Mouse (Mus musculus) midbrain, embryonic 16.5 days (tissue): ENCODE results near the gene Rps26. TPM values are rescaled to one million over a fixed set of nuclear protein-coding genes. Genes with fewer than 3 reads are reported as not detected.
A peak's percentile ranks its signal among the peaks of the same experiment; 100 is the strongest.

Source experiments
- ATAC-seq: fragments of 200-750 bp; cut with Nextera tagmentation; 2 replicates; pipeline ENCODE4 v1.8.0; 2017; ENCODE audit warnings: moderate TSS enrichment
- H3K27ac ChIP-seq: fragments of 300-500 bp; sonication (generic); 2 replicates; pipeline ENCODE4 v1.5.1; 2014; ENCODE audit warnings: mild to moderate bottlenecking, low read length, mixed read lengths
- H3K27me3 ChIP-seq: fragments of 300-500 bp; sonication (generic); 2 replicates; pipeline ENCODE4 v1.6.1; 2014; ENCODE audit warnings: low read depth, low read length, mixed read lengths; ENCODE audit not compliant: control insufficient read depth, insufficient read depth
- H3K36me3 ChIP-seq: fragments of 300-500 bp; sonication (generic); 2 replicates; pipeline ENCODE4 v1.6.1; 2014; ENCODE audit warnings: mild to moderate bottlenecking, low read length, moderate library complexity, mixed read lengths; ENCODE audit not compliant: control insufficient read depth, insufficient read depth
- H3K4me1 ChIP-seq: fragments of 300-500 bp; sonication (generic); 2 replicates; pipeline ENCODE4 v1.6.1; 2014; ENCODE audit warnings: mild to moderate bottlenecking, low read length, mixed read lengths; ENCODE audit not compliant: control insufficient read depth, insufficient read depth
- H3K4me2 ChIP-seq: fragments of 300-500 bp; sonication (generic); 2 replicates; pipeline ENCODE4 v1.6.1; 2014; ENCODE audit warnings: mild to moderate bottlenecking, low read length, mixed read lengths
- H3K4me3 ChIP-seq: fragments of 300-500 bp; sonication (generic); 2 replicates; pipeline ENCODE4 v1.5.1; 2014; ENCODE audit warnings: low read depth, mild to moderate bottlenecking, low read length, moderate library complexity, mixed read lengths
- H3K9ac ChIP-seq: fragments of 300-500 bp; sonication (generic); 2 replicates; pipeline ENCODE4 v1.6.1; 2014; ENCODE audit warnings: low read depth, low read length, mixed read lengths
- H3K9me3 ChIP-seq: fragments of 300-500 bp; sonication (generic); replicated peaks from 2 replicates; pipeline ENCODE4 v1.6.1; 2014; ENCODE audit warnings: mild to moderate bottlenecking, low read length, mixed read lengths; ENCODE audit not compliant: control insufficient read depth, poor library complexity, severe bottlenecking
- WGBS: fragments of 180-500 bp; shearing (Covaris S2); extraction: QIAGEN DNeasy Blood & Tissue Kit; methylation state at CpG from one replicate; pipeline ENCODE4 v1.1.7; 2014; 5-methylcytosine and 5-hydroxymethylcytosine counted together
- polyA plus RNA-seq: library from polyadenylated mRNA; unstranded; fragments of >200 nt; fragmentation: Nextera tagmentation; extraction: Ambion mirVana; gene quantifications from 2 replicates; pipeline ENCODE4 v1.2.1, GENCODE M21; 2015

Gene Rps26
- polyA plus RNA-seq, result 295 and 315 TPM in 2 replicates

DNA sequence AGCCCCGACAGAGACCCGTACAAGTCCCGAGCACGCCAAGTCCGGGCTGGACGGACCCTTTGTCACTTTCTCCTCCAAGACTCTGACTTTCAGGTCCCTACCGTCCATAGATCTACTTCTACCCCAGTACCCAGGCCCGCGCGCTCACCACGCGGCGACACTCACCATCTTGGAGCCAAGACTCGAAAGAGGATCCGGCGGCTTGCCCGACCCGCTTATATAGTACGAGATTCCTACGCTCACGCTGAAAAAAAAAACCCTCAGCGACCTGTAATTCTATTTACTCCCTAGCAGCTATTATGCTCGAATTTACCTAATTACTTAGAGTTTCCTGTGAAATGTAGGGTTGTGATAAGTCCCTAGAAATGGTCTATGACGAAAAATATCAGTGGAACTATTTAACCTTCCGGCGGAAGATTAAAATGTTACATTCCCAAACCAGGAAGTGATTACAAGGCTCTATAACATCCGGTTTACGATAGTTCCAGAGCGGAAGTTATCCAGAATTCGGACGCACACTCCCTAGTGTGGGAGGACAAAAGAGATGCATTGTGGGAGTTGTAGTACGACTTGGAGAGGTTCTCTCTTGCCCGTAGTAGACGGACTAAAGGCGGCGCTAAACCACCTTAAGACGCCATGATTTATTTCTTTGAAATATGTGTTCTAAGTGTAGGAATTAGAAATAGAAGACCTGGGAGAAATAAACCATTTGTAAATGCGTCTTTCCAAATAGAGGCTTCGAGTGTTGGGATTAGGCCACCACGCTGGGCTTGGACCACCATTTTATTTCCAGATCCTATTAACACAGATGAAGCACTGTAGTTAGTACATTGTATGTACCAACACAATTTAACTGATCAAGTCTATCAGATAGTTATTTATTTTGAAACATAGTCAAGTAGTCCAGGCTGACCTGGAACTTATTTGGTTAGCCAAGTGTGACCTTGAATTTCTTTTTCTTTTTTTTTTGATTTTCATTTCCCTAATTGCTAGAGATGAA, at the start of gene Rps26:
TSS of gene Rps26 (minus strand) at position 437 of the 1,000 bp plus-strand sequence.
- H3K4me2 ChIP-seq, result peak within 1 kb of the TSS; percentile 83
- under 1% methylated on average over 40 of the region's 40 CpGs for WGBS

DNA sequence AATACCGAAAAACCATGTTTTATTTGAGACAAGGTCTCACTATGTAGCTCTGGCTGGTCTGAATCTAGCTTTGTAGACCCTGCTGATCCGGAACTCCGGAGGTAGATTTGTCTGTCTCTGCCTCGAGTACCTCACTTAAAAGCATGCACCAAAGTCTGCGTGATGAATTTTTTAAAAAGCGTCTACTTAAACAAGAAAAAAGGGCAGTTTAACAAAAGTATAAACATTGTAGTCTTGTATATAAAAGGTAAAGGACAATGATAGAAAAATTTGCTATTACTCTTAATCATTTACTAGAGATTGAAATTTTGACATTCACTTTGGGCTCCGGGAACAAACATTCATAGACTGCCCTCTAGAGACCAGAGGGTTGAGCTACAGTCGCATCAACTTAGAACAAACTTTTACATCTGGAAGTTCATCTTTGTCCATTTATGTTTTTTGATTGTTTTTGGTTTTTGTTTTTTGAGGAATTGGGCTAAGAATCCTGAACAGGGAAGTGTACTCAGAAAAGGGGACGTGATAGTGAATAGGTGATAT, 48.0 kb upstream of the Rps26 start:
- no peaks in the 10 kb centered on the region for H3K36me3 ChIP-seq
- no peaks in the 10 kb centered on the region for H3K9me3 ChIP-seq
- no peak for ATAC-seq
- peak overlapping the region; percentile 78 for H3K9ac ChIP-seq
- peak overlapping the region; percentile 65 for H3K27ac ChIP-seq
- H3K4me1 ChIP-seq, result peaks cover 7% of the 10 kb centered on the region; the same call in 1 of the 2 replicates
- H3K27me3 ChIP-seq, result no peaks in the 10 kb centered on the region
- H3K4me2 ChIP-seq, result peak overlapping the region; percentile 76
- peak overlapping the region; percentile 63 for H3K4me3 ChIP-seq
- WGBS, result 1% methylated on average over 9 of the region's 9 CpGs

More for the DNA sequence above, at the start of gene Rps26:
- H3K4me1 ChIP-seq, result peaks cover 8% of the 10 kb centered on the region
- H3K9ac ChIP-seq, result peak within 1 kb of the TSS; percentile 85
- H3K27me3 ChIP-seq, result no peaks in the 10 kb centered on the region
- ATAC-seq, result peak; percentile 97
- peak within 1 kb of the TSS; percentile 89 for H3K4me3 ChIP-seq
- H3K36me3 ChIP-seq, result peaks cover 13% of the 10 kb centered on the region
- no peaks in the 10 kb centered on the region for H3K9me3 ChIP-seq
- peak within 1 kb of the TSS; percentile 88 for H3K27ac ChIP-seq

DNA sequence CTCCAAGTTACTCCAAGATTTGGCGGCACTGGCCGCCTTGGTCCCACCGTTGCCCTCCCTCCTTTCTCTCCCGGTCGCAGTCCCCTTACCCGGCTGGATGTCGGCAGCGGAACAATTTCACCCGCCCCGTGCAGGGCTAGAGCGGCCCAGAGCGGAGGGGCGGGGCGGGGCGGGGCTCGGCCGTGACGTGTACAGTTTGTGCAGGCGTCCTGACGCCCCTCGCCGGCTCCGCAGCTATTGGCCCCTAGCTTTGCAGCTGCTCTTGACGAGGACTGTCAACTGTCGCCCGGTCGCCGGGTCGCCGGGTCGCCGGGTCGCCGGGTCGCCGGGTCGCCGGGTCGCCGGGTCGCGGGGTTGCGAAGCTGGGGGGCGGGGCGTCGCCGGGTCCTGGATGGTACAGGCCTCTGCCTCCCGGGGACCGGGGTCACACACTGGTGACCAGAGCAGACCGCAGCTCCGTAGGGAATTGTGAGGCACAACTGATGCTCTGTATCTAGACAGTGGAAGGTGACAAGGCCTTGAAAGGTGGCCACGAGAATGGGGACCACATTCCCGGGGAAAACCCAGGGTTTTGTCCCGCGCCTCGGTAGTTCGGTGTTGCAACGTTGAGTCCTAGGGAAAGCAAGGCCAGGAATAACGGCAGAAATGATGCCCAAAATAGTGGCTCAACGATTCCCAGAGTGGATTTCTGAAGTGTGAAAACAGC, 47.4 kb upstream of the Rps26 start, which contains the start of gene Suox:
TSS of gene Suox (minus strand) at position 311 of the 706 bp plus-strand sequence.
- Histone ChIP-seq H3K9me3 (no peaks in the 10 kb centered on the region), H3K27ac (peak within 1 kb of the TSS; percentile 65), H3K4me1 (peaks cover 7% of the 10 kb centered on the region; the same call in 1 of the 2 replicates), H3K9ac (peak within 1 kb of the TSS; percentile 78), H3K4me3 (peak within 1 kb of the TSS; percentile 63), H3K27me3 (no peaks in the 10 kb centered on the region), H3K4me2 (peak within 1 kb of the TSS; percentile 76), H3K36me3 (no peaks in the 10 kb centered on the region)
- under 1% methylated on average over 59 of the region's 60 CpGs for WGBS
- peak; percentile 91 for ATAC-seq

DNA sequence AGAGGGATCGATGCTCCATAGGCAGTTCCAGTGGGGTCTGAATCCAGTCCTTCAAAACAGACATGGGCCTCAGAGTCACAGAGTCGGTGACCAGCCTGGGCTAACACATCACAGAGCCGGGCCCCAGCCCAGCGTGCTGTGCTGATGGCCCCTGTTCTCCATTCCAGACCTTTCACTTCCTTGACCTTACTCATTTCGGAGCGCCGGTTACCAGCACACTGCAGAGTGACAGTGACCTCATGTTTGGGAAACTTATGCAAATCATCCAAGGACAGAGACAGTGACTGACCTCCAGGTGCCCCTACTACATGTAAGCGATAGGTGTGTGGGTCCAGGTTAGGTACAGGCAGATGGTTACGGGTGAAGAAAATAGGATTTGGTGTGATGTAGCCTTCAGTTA, 44.6 kb upstream of the Rps26 start:
- Histone ChIP-seq H3K4me1 (peaks cover 19% of the 10 kb centered on the region), H3K27ac (no peak overlapping the region), H3K9ac (no peak overlapping the region), H3K4me2 (no peak overlapping the region), H3K36me3 (no peaks in the 10 kb centered on the region), H3K4me3 (no peak overlapping the region), H3K27me3 (no peaks in the 10 kb centered on the region), H3K9me3 (no peaks in the 10 kb centered on the region)
- 93% methylated on average over 9 of the region's 9 CpGs for WGBS
- no peak for ATAC-seq

GRCm38 (mm10) chr10:128668790-128669672, 42.5 kb upstream of the Rps26 start:
- Histone ChIP-seq H3K4me2 (peak overlapping the region; percentile 75), H3K4me3 (peak overlapping the region; percentile 84), H3K27me3 (no peaks in the 10 kb centered on the region), H3K9me3 (no peaks in the 10 kb centered on the region), H3K4me1 (peaks cover 16% of the 10 kb centered on the region), H3K36me3 (no peaks in the 10 kb centered on the region), H3K9ac (peak overlapping the region; percentile 89), H3K27ac (peak overlapping the region; percentile 90)
- under 1% methylated on average over 37 of the region's 42 CpGs for WGBS
- peak; percentile 63 for ATAC-seq

DNA sequence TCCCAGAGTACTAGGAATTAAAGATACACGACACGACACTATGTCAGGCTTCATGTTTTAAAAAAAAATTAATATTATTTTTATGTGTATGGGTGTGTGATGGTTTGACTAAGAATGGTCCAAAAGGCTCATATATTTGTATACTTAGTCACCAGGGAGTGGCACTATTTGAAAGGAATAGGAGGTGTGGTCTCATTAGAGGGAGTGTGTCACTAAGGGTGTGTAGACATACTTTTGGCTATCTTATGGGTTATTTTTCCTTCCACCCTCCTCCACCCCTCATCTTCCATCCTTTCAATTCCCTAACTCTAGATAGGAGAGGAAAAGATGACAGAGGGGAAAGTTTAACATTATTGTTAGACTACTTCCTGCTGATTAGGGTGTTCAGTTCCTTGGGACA, 39.3 kb upstream of the Rps26 start:
- Histone ChIP-seq H3K4me1 (peaks cover 11% of the 10 kb centered on the region), H3K27me3 (no peaks in the 10 kb centered on the region), H3K9ac (no peak overlapping the region), H3K27ac (no peak overlapping the region), H3K4me2 (no peak overlapping the region), H3K9me3 (no peaks in the 10 kb centered on the region), H3K36me3 (no peaks in the 10 kb centered on the region), H3K4me3 (no peak overlapping the region)
- no peak for ATAC-seq
- 95% methylated on average over 2 of the region's 2 CpGs for WGBS

GRCm38 (mm10) chr10:128665307-128665706, 38.8 kb upstream of the Rps26 start:
- Histone ChIP-seq H3K36me3 (no peaks in the 10 kb centered on the region), H3K9ac (no peak overlapping the region), H3K27me3 (no peaks in the 10 kb centered on the region), H3K9me3 (no peaks in the 10 kb centered on the region), H3K4me1 (peaks cover 11% of the 10 kb centered on the region), H3K27ac (no peak overlapping the region), H3K4me3 (no peak overlapping the region), H3K4me2 (no peak overlapping the region)
- 87% methylated on average over 3 of the region's 3 CpGs for WGBS
- ATAC-seq, result no peak

- no peaks in the 10 kb centered on the region for H3K27me3 ChIP-seq
- H3K4me1 ChIP-seq, result peaks cover 11% of the 10 kb centered on the region
- H3K4me2 ChIP-seq, result no peak overlapping the region
- ATAC-seq, result no peak
- no peak overlapping the region for H3K27ac ChIP-seq
- no peaks in the 10 kb centered on the region for H3K36me3 ChIP-seq
- 78% methylated on average over 3 of the region's 3 CpGs for WGBS
- no peaks in the 10 kb centered on the region for H3K9me3 ChIP-seq
- no peak overlapping the region for H3K4me3 ChIP-seq
- no peak overlapping the region for H3K9ac ChIP-seq
These were observed 38.3 kb upstream of the Rps26 start for GRCm38 (mm10) chr10:128664808-128665207.
